Mouse (Mus musculus): ENCODE measurements at regions not wholly inside any gene's neighbourhood (a gene's known extent, or its start where the extent isn't known, plus 50 kb on each side); places are given as distances from the start of the nearest gene placed in this dataset.

DNA sequence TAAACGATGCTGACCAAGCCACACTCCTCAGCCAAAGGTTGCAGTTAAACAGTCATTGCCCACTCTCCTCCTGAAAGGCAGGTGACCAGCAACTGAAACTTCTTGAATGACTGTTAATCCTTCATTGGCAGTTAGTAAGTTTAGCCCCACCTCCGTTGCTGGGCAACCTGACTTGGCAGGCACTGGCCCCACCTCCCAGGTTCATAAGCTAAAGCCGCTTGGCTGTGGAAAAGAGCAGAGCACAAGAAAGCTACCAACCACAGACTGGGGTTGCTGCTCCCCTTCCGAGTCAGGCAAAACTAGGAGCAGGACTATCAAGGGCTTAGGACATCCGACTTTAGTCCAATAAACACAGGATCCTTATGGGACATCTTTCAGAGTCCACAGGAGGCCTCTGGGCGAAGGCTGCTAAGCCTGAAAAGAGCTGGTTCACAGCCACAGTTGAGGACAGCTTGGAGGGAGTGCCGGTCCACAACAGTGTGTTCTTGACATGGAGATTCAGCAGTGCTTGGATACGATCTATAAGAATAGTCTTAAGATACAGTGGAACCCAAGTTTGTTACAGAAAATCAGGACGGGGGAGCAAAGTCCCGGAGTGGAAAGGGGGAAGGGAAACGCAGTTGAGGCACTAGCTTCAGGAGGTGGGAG lies 67.7 kb upstream of the Kcnma1 start:
- Histone ChIP-seq H3K27ac (ENCODE audit: insufficient read depth, low read depth, low read length) (no peak overlapping the region), H3K4me1 (ENCODE audit: control insufficient read depth, insufficient read depth, low read length) (peaks cover 5% of the 10 kb centered on the region; the same call in 1 of the 2 replicates), H3K4me3 (ENCODE audit: insufficient read depth, low read depth, low read length) (no peak overlapping the region)
- TF ChIP-seq POLR2A (IDR thresholded peaks at IDR 0.05; ENCODE audit: insufficient read depth, low read depth, low read length) (no peak), CTCF (IDR thresholded peaks at IDR 0.05; ENCODE audit: insufficient read depth, low read depth, low read length) (no peak)
- WGBS: 24% methylated on average over 11 of the region's 11 CpGs

DNA sequence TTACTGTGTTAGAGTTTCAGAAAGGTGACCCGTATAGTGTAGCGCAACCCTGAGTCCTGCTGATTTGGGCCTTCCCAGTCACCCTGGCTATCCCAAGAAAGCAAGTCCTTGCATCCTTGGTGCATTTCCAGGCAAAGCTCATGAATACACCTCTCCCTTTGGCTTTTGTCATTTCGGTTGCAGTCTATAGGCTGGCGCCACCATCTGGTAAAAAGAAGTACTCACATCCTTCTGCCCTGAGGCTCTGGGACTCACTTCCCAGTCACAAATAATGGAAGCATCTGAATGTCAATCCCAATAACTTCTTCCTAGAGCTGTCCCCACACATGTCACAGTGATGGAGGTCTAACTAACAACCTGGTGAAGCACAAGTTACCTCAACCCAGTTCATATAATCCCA lies 54.4 kb upstream of the Kcnma1 start:
- Histone ChIP-seq H3K27ac (ENCODE audit: insufficient read depth, low read depth, low read length) (no peak overlapping the region), H3K4me3 (ENCODE audit: insufficient read depth, low read depth, low read length) (no peak overlapping the region), H3K4me1 (ENCODE audit: control insufficient read depth, insufficient read depth, low read length) (no peaks in the 10 kb centered on the region)
- 64% methylated on average over 4 of the region's 4 CpGs for WGBS
- TF ChIP-seq POLR2A (IDR thresholded peaks at IDR 0.05; ENCODE audit: insufficient read depth, low read depth, low read length): no peak
- no peak for TF ChIP-seq CTCF (IDR thresholded peaks at IDR 0.05; ENCODE audit: insufficient read depth, low read depth, low read length)

DNA sequence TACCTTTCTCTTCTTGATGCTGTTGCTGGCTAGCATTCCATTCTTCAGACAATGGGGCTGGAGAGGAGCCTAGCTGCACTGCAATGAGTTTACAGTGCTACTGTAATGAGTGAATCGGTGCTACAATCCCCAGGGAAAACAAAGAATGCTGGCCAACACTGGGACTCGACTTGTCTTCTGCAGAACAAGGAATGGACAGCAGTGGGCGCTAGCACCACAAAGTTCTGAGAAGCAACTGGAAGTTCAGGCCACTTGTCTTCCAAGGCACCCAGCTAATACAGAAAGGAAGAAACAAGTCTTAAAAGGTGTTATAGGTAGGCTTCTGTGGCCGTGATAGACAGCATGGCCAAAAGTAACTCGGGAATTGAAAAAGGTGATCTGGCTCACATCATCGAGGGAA lies 53.4 kb upstream of the Kcnma1 start:
- no peaks in the 10 kb centered on the region for H3K4me1 ChIP-seq (ENCODE audit: control insufficient read depth, insufficient read depth, low read length)
- WGBS: 40% methylated on average over 6 of the region's 6 CpGs
- TF ChIP-seq CTCF (IDR thresholded peaks at IDR 0.05; ENCODE audit: insufficient read depth, low read depth, low read length) (peak; percentile 38; the same call in 1 of the 2 replicates), POLR2A (IDR thresholded peaks at IDR 0.05; ENCODE audit: insufficient read depth, low read depth, low read length) (no peak)
- no peak overlapping the region for H3K27ac ChIP-seq (ENCODE audit: insufficient read depth, low read depth, low read length)
- no peak overlapping the region for H3K4me3 ChIP-seq (ENCODE audit: insufficient read depth, low read depth, low read length)

DNA sequence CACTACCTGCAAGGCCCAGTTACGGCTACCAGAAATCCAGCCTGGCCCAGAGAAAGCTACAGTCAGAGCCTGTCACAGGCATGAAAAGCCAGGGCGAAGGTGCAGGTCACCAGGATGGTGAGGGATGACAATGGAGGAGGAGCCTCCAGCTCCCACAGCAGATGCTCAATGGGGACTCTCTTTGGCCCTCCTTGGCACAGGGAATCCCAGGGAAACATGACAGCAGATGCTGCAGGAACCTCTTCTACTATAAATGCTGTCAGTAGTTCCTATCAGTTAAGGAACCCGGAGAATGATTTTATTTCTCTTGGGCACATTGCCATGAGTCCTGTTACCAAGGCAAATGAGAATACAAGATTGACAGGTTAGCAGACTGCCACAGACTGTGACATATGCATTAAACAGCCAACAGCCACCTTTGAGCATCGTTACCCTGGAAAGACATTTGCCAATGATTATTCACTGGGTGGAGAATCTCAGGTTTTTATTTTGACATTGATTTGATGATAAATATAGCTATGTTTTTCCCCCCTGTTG lies 51.0 kb upstream of the Kcnma1 start:
- TF ChIP-seq CTCF (IDR thresholded peaks at IDR 0.05; ENCODE audit: insufficient read depth, low read depth, low read length) (no peak), POLR2A (IDR thresholded peaks at IDR 0.05; ENCODE audit: insufficient read depth, low read depth, low read length) (no peak)
- no peaks in the 10 kb centered on the region; the same call in 1 of the 2 replicates for H3K4me1 ChIP-seq (ENCODE audit: control insufficient read depth, insufficient read depth, low read length)
- H3K4me3 ChIP-seq (ENCODE audit: insufficient read depth, low read depth, low read length): no peak overlapping the region
- H3K27ac ChIP-seq (ENCODE audit: insufficient read depth, low read depth, low read length): no peak overlapping the region
- WGBS: 82% methylated on average over 4 of the region's 4 CpGs
